ENCODE assay signal across 19 mouse cellular contexts in genomic region chr13:90191794-90192193, GRCm38 (mm10).
DNase-seq lines count a peak whose midpoint lies in the region; ATAC-seq lines count a peak whose summit lies in the region.
"Had no signal": no experiment of that assay in that cellular context is flagged by ENCODE, and none has a peak within 500 bp of the region (broad histone marks: within the 10 kb centered on the region; RNA-seq: fewer than 3 reads in every experiment).

No protein-coding gene starts in this region.

- H3K9me3 ChIP-seq in hindbrain, embryonic 10.5 days = no peaks in the 10 kb centered on the region
- no peaks in the 10 kb centered on the region for H3K9me3 ChIP-seq in hindbrain, embryonic 14.5 days (ENCODE audit: control insufficient read depth, low read length)
- no peaks in the 10 kb centered on the region for H3K9me3 ChIP-seq in embryonic facial prominence, embryonic 12.5 days
- H3K9me3 ChIP-seq in limb, embryonic 13.5 days = no peaks in the 10 kb centered on the region
- H3K9me3 ChIP-seq in kidney, embryonic 16.5 days (ENCODE audit: low read length) = no peaks in the 10 kb centered on the region
- H3K9me3 ChIP-seq: forebrain, embryonic 13.5 days; G1E; hindbrain, embryonic 15.5 days; intestine, embryonic 15.5 days; limb, embryonic 15.5 days; liver, embryonic 15.5 days; neural tube, embryonic 12.5 days had no signal

- no peak overlapping the region for H3K4me2 ChIP-seq in hindbrain, embryonic 14.5 days (replicated peaks)
- H3K4me2 ChIP-seq in embryonic facial prominence, embryonic 12.5 days (replicated peaks) = 0 out of 2 replicates have a peak overlapping the region, but pooled peaks have one; percentile 5
- H3K4me2 ChIP-seq in limb, embryonic 13.5 days (replicated peaks) = 0 out of 2 replicates have a peak overlapping the region, but pooled peaks have one; percentile 4
- H3K4me2 ChIP-seq in kidney, embryonic 16.5 days (replicated peaks; ENCODE audit: low read depth, low read length) = no peak overlapping the region
- H3K4me2 ChIP-seq: forebrain, embryonic 13.5 days; hindbrain, embryonic 15.5 days; intestine, embryonic 15.5 days; limb, embryonic 15.5 days; liver, embryonic 15.5 days; neural tube, embryonic 12.5 days had no signal

- no peak overlapping the region for H3K9ac ChIP-seq in hindbrain, embryonic 14.5 days
- H3K9ac ChIP-seq in embryonic facial prominence, embryonic 12.5 days = no peak overlapping the region
- H3K9ac ChIP-seq in limb, embryonic 13.5 days = no peak overlapping the region
- H3K9ac ChIP-seq in kidney, embryonic 16.5 days (replicated peaks; ENCODE audit: low read length) = no peak overlapping the region
- H3K9ac ChIP-seq: forebrain, embryonic 13.5 days; hindbrain, embryonic 15.5 days; intestine, embryonic 15.5 days; limb, embryonic 15.5 days; liver, embryonic 15.5 days; neural tube, embryonic 12.5 days had no signal

- H3K4me1 ChIP-seq in hindbrain, embryonic 10.5 days (replicated peaks) = peaks cover 12% of the 10 kb centered on the region
- no peaks in the 10 kb centered on the region for H3K4me1 ChIP-seq in hindbrain, embryonic 14.5 days (replicated peaks; ENCODE audit: control insufficient read depth, insufficient read depth, low read length)
- H3K4me1 ChIP-seq in embryonic facial prominence, embryonic 12.5 days = peaks cover 7% of the 10 kb centered on the region; the same call in 1 of the 2 replicates
- H3K4me1 ChIP-seq in limb, embryonic 13.5 days = peaks cover 4% of the 10 kb centered on the region; the same call in 1 of the 2 replicates
- no peaks in the 10 kb centered on the region for H3K4me1 ChIP-seq in kidney, embryonic 16.5 days (ENCODE audit: insufficient read depth, low read length)
- H3K4me1 ChIP-seq: hindbrain, embryonic 15.5 days; intestine, embryonic 15.5 days; limb, embryonic 15.5 days; liver, embryonic 15.5 days; neural tube, embryonic 12.5 days had no signal

- no peaks in the 10 kb centered on the region for H3K27me3 ChIP-seq in hindbrain, embryonic 10.5 days (ENCODE audit: insufficient read depth, poor library complexity, severe bottlenecking)
- H3K27me3 ChIP-seq in hindbrain, embryonic 14.5 days (ENCODE audit: control insufficient read depth, insufficient read depth, low read length) = no peaks in the 10 kb centered on the region
- no peaks in the 10 kb centered on the region for H3K27me3 ChIP-seq in embryonic facial prominence, embryonic 12.5 days
- no peaks in the 10 kb centered on the region for H3K27me3 ChIP-seq in limb, embryonic 13.5 days
- no peaks in the 10 kb centered on the region for H3K27me3 ChIP-seq in kidney, embryonic 16.5 days (ENCODE audit: insufficient read depth, low read length)
- H3K27me3 ChIP-seq: forebrain, embryonic 13.5 days; hindbrain, embryonic 15.5 days; intestine, embryonic 15.5 days; limb, embryonic 15.5 days; liver, embryonic 15.5 days; neural tube, embryonic 12.5 days had no signal

- no peak overlapping the region for H3K4me3 ChIP-seq in hindbrain, embryonic 10.5 days
- H3K4me3 ChIP-seq in hindbrain, embryonic 14.5 days (replicated peaks; ENCODE audit: low read length) = no peak overlapping the region
- no peak overlapping the region for H3K4me3 ChIP-seq in embryonic facial prominence, embryonic 12.5 days
- H3K4me3 ChIP-seq in limb, embryonic 13.5 days = no peak overlapping the region
- no peak overlapping the region for H3K4me3 ChIP-seq in kidney, embryonic 16.5 days (ENCODE audit: low read length)
- H3K4me3 ChIP-seq: forebrain, embryonic 13.5 days; hindbrain, embryonic 15.5 days; intestine, embryonic 15.5 days; limb, embryonic 15.5 days; liver, embryonic 15.5 days; neural tube, embryonic 12.5 days had no signal

- WGBS in hindbrain, embryonic 10.5 days = 65% methylated on average over 6 of the region's 6 CpGs
- 80% methylated on average over 6 of the region's 6 CpGs for WGBS in hindbrain, embryonic 14.5 days
- 20% methylated on average over 6 of the region's 6 CpGs for WGBS in embryonic facial prominence, embryonic 12.5 days
- 17% methylated on average over 6 of the region's 6 CpGs for WGBS in limb, embryonic 13.5 days
- WGBS in kidney, embryonic 16.5 days = 61% methylated on average over 6 of the region's 6 CpGs

- no peaks in the 10 kb centered on the region for H3K36me3 ChIP-seq in hindbrain, embryonic 10.5 days
- no peaks in the 10 kb centered on the region for H3K36me3 ChIP-seq in hindbrain, embryonic 14.5 days (replicated peaks; ENCODE audit: control insufficient read depth, insufficient read depth)
- H3K36me3 ChIP-seq in embryonic facial prominence, embryonic 12.5 days = no peaks in the 10 kb centered on the region
- no peaks in the 10 kb centered on the region for H3K36me3 ChIP-seq in limb, embryonic 13.5 days
- H3K36me3 ChIP-seq in kidney, embryonic 16.5 days (ENCODE audit: insufficient read depth, low read length) = no peaks in the 10 kb centered on the region
- H3K36me3 ChIP-seq: G1E; hindbrain, embryonic 15.5 days; intestine, embryonic 15.5 days; limb, embryonic 15.5 days; liver, embryonic 15.5 days; neural tube, embryonic 12.5 days had no signal

- no peak for ATAC-seq in hindbrain, embryonic 14.5 days (ENCODE audit: low FRiP score)
- no peak for ATAC-seq in embryonic facial prominence, embryonic 12.5 days (ENCODE audit: insufficient number of reproducible peaks, insufficient read depth, low FRiP score, low TSS enrichment)
- peak; percentile 73; the same call in 1 of the 2 replicates for ATAC-seq in limb, embryonic 13.5 days (ENCODE audit: low FRiP score, low read depth)
- no peak for ATAC-seq in kidney, embryonic 16.5 days (ENCODE audit: low FRiP score, low TSS enrichment)
- ATAC-seq: forebrain, embryonic 13.5 days; intestine, embryonic 15.5 days had no signal

- no peak overlapping the region for H3K27ac ChIP-seq in hindbrain, embryonic 10.5 days
- H3K27ac ChIP-seq in hindbrain, embryonic 14.5 days = no peak overlapping the region
- 0 out of 2 replicates have a peak overlapping the region, but pooled peaks have one; percentile 41 for H3K27ac ChIP-seq in embryonic facial prominence, embryonic 12.5 days
- H3K27ac ChIP-seq in limb, embryonic 13.5 days = 0 out of 2 replicates have a peak overlapping the region, but pooled peaks have one; percentile 39
- H3K27ac ChIP-seq in kidney, embryonic 16.5 days (ENCODE audit: low read length) = no peak overlapping the region
- H3K27ac ChIP-seq: forebrain, embryonic 13.5 days; hindbrain, embryonic 15.5 days; intestine, embryonic 15.5 days; limb, embryonic 15.5 days; liver, embryonic 15.5 days; neural tube, embryonic 12.5 days had no signal

- DNase-seq in hindbrain, embryonic 10.5 days (ENCODE audit: low spot score) = peak; percentile 43
- no peak for DNase-seq in hindbrain, embryonic 14.5 days (ENCODE audit: low spot score)
- DNase-seq in embryo, embryonic 10 days (ENCODE audit: low spot score) = peak; percentile 80
- no peak for DNase-seq in MN1 (ENCODE audit: low spot score)
- DNase-seq in testis, postnatal 14 days (ENCODE audit: low spot score) = no peak
- DNase-seq: cerebellum, adult 2 months; cerebellum, postnatal 36 days; lung, postnatal 14 days; right cerebral cortex, adult 18-20 months had no signal

Comparison
In these comparisons a context has a peak if more than half of its experiments do, and no peak if none do; other contexts are left out.
1. DNase-seq: peak in hindbrain, embryonic 10.5 days (single experiment) and embryo, embryonic 10 days (single experiment); none in hindbrain, embryonic 14.5 days (single experiment), MN1 (single experiment) and testis, postnatal 14 days (single experiment).
2. H3K27ac ChIP-seq: peak in embryonic facial prominence, embryonic 12.5 days (single experiment) and limb, embryonic 13.5 days (single experiment); none in hindbrain, embryonic 10.5 days (single experiment), hindbrain, embryonic 14.5 days (single experiment) and kidney, embryonic 16.5 days (single experiment).
3. H3K4me2 ChIP-seq: peak in embryonic facial prominence, embryonic 12.5 days (single experiment) and limb, embryonic 13.5 days (single experiment); none in hindbrain, embryonic 14.5 days (single experiment) and kidney, embryonic 16.5 days (single experiment).